Mouse (Mus musculus) activated CD4-positive, CD25-positive, alpha-beta regulatory T cell, adult 4 months (primary cell): Measurements from ENCODE around the gene Spats2l. TPM values are rescaled to one million over a fixed set of nuclear protein-coding genes. Genes with fewer than 3 reads are reported as not detected.

Experiments
- ATAC-seq: one replicate; pipeline ENCODE4 v1.8.0; 2017
- polyA plus RNA-seq, 2 experiments: library from polyadenylated mRNA; unstranded; fragments of 100-300 nt; shearing (Covaris generic); gene quantifications; one replicate each; pipeline ENCODE4 v1.2.1; 2017

The Spats2l gene
- polyA plus RNA-seq, 2 experiments from 2014 or later = 0.83 to 1.3 TPM

GRCm38 (mm10) chr1:57826245-57826644, 52.3 kb downstream of the Spats2l start:
- no peak for ATAC-seq

- ATAC-seq = no peak
Observed at GRCm38 (mm10) chr1:57833145-57833544, 59.2 kb downstream of the Spats2l start.

- no peak for ATAC-seq
Observed at GRCm38 (mm10) chr1:57835128-57835527, 61.2 kb downstream of the Spats2l start.

GRCm38 (mm10) chr1:57836686-57837317, 62.8 kb downstream of the Spats2l start:
- ATAC-seq = no peak

- ATAC-seq = no peak
Observed at GRCm38 (mm10) chr1:57839863-57840262, 65.9 kb downstream of the Spats2l start.

GRCm38 (mm10) chr1:57845054-57845722, 71.2 kb downstream of the Spats2l start:
- no peak for ATAC-seq

GRCm38 (mm10) chr1:57846856-57847698, 73.1 kb downstream of the Spats2l start:
- ATAC-seq = no peak

- ATAC-seq = no peak
Observed at GRCm38 (mm10) chr1:57849087-57849486, 75.1 kb downstream of the Spats2l start.

GRCm38 (mm10) chr1:57849916-57850315, 76.0 kb downstream of the Spats2l start:
- no peak for ATAC-seq

- ATAC-seq = no peak
Observed at GRCm38 (mm10) chr1:57851871-57852270, 77.9 kb downstream of the Spats2l start.

GRCm38 (mm10) chr1:57852562-57853271, 78.8 kb downstream of the Spats2l start:
- ATAC-seq = peak; percentile 73

GRCm38 (mm10) chr1:57857799-57858198, 83.8 kb downstream of the Spats2l start:
- no peak for ATAC-seq

GRCm38 (mm10) chr1:57862024-57862423, 88.1 kb downstream of the Spats2l start:
- ATAC-seq = no peak

- ATAC-seq = no peak
Observed at GRCm38 (mm10) chr1:57868651-57869050, 94.7 kb downstream of the Spats2l start.

- ATAC-seq = no peak
Observed at GRCm38 (mm10) chr1:57872006-57872405, 98.0 kb downstream of the Spats2l start.

- no peak for ATAC-seq
Observed at GRCm38 (mm10) chr1:57873996-57874395, 100.0 kb downstream of the Spats2l start.

GRCm38 (mm10) chr1:57875109-57875508, 101.1 kb downstream of the Spats2l start:
- no peak for ATAC-seq

GRCm38 (mm10) chr1:57875512-57875911, 101.5 kb downstream of the Spats2l start:
- ATAC-seq = no peak

- ATAC-seq = no peak
Observed at GRCm38 (mm10) chr1:57878957-57879356, 105.0 kb downstream of the Spats2l start.

- no peak for ATAC-seq
Observed at GRCm38 (mm10) chr1:57884867-57885266, 110.9 kb downstream of the Spats2l start.

- no peak for ATAC-seq
Observed at GRCm38 (mm10) chr1:57889803-57890202, 115.8 kb downstream of the Spats2l start.

GRCm38 (mm10) chr1:57890259-57890902, 116.4 kb downstream of the Spats2l start:
- no peak for ATAC-seq
